Mouse (Mus musculus): ENCODE results near the gene Ggt1.
"Not testable (repeated sequence)": the region's sequence is repeated elsewhere in the genome, so short reads cannot be mapped to it uniquely, and the experiment has no call there.

Gene Ggt1

DNA sequence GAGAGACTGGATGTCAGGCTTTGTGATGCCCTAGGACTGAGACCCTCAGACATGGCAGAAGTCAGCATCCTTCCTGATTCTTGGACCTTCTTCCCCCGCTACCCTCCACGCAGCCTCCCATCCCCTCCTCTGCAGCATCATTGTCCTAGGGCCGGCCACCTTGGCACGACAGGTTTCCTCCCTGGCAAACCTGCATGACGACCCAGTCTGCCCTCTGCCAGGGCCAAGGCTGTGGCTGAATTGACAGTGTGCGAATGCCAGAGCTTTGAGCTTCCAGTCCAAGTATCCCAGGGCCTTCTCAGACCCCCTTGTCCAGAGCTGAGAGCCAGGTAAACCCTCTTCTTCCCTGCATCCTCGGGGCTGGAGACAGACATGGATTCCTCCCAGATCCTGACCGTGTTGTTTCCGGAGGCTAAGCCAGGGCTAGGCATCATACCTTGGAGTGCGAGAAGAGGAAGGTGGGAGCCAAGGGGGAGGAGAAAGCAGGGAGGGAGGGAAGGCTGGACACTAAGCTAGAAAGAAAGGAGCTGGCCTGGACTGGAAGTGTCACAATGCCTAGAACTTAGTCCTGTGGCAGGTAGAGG is at the start of gene Ggt1:
Gene Ggt1, plus strand, starts transcription at position 534 of the 584 bp plus-strand sequence.
- DNase-seq (ENCODE audit: low spot score): no peak

DNA sequence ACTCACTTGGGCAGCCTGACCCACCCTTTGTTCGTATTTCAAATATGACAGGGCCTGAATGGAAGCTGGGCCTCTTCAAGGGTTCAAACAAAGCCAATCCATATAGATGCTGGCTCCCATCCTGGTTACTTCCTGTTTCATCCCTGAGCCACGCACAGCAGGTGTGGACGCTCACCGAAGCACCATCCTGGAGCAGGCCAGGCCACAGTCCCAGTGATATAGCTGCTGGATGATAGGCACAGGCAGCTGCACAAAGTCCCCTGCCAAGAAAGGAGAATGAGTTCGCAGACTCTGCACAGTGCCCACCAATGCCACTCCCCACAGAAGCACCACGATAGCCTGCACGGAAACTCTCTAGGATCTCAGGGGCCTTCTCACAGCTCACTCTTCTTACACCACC is 49.5 kb upstream of the Ggt1 start:
- no peak for DNase-seq (ENCODE audit: low spot score)

- no peak for DNase-seq (ENCODE audit: low spot score)
Measured at GRCm38 (mm10) chr10:75512796-75513195, 48.6 kb upstream of the Ggt1 start.

GRCm38 (mm10) chr10:75513306-75514067 is 47.9 kb upstream of the Ggt1 start:
- DNase-seq (ENCODE audit: low spot score): no peak

GRCm38 (mm10) chr10:75514361-75514760 is 47.0 kb upstream of the Ggt1 start:
- no peak for DNase-seq (ENCODE audit: low spot score)

DNA sequence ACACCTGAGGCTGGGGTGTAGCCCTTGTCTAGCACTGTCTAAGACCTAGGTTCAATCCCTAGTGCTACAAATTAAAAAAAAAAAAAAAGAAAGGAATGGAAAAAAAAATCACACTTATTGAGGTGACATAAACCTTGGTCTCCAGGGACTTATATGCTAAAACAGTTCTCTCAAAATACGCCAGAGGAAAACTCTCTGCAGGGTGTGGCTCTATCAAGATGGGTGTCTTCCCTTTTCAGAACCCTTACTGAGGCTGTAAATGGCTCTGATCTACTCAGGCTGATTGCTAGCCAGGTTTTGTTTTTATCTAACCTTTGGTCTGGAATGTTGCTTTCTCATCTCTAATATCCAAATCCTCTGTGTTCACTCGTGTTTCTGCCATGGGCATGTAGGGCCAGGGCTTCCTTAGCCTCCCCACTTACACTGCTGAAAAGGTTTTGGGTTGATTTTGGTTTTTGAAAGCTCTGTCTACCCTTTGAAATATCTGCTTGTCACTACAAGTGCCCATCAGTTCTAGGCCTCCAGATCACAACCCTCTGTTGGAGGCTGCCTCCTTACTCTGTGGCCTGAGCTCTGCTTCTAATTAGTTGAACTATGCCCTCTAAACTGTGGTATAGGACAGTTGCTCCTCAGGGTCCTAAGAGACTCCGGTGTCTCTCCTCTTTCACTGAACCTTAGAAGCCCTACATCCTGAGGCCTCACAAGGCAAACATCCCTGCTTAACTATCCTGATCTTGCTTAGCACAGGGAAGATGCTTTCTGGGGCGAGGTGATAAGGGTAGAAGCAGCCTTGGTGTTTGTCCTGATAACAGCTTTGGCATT is 46.0 kb upstream of the Ggt1 start:
- no peak for DNase-seq (ENCODE audit: low spot score)

GRCm38 (mm10) chr10:75516038-75516723 is 45.2 kb upstream of the Ggt1 start:
- DNase-seq (ENCODE audit: low spot score): no peak

- DNase-seq (ENCODE audit: low spot score): no peak
Measured at GRCm38 (mm10) chr10:75516724-75517072, 44.7 kb upstream of the Ggt1 start.

GRCm38 (mm10) chr10:75517073-75517757 is 44.2 kb upstream of the Ggt1 start, which contains the start of gene Snrpd3:
TSS of gene Snrpd3 (plus strand) at chr10:75517551.
- peak; percentile 82 for DNase-seq (ENCODE audit: low spot score)

DNA sequence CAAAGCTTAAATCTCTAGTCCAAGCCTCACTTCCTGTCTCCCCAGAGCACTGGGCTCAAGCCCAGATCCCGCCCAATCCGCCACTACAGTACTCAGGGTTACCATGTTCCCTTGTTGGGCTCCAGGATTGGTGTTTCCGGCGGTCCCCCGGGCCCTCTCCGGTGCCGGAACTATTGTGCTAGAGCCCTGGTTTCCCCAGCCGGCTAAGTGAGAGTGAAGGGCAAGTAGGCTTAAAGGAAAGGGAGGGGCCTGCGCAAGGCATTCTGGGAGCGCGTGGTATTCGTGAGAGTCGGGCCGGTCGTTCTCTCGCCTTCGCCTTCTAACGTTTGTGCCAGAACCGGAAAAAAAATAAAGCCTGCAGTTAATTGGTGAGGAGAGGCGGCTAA is 43.7 kb upstream of the Ggt1 start, which contains the start of gene Gucd1:
Gene Gucd1, minus strand, starts transcription at position 215 of the 386 bp plus-strand sequence.
- DNase-seq (ENCODE audit: low spot score): peak; percentile 95

DNA sequence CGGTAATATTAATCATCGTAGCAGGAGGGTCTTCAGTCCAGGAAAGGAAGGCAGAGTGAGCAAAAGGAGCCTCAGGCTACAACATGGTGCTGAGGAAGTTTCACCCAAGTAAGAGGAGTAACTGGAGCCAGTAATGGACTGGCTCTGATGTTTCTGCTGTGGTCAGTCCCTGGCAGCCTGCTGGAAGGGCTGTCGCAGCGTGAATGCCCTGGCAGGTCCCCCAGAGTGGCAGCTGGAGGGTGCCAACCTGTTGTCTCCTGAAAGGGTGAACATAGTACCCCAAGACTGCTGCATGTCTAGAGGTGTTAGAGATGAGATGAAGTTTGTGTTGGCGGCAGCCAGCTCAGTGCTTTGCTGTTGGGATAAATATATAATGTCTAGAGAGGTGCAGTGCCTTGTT is 40.8 kb upstream of the Ggt1 start:
- no peak for DNase-seq (ENCODE audit: low spot score)

DNA sequence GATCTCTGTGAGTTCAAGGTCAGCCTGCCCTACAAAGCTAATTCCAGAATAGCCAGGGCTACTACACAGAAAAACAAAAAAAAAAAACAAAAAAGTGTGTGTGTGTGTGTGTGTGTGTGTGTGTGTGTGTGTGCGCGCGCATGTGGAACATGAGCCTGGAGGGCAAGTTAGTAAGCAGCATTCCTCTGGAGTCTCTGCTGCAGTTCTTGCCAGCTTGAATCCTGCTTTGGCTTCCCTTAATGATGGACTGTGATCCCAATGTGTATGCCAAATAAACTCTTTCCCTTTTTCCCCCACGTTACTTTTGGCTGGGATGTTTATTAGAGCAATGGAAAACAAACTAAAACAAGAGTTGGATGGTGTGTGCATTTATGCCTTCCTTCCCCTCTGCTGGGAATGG is 39.8 kb upstream of the Ggt1 start:
- no peak for DNase-seq (ENCODE audit: low spot score)

- not testable (repeated sequence) for DNase-seq (ENCODE audit: low spot score)
Measured at GRCm38 (mm10) chr10:75525450-75525849, 36.0 kb upstream of the Ggt1 start.

DNA sequence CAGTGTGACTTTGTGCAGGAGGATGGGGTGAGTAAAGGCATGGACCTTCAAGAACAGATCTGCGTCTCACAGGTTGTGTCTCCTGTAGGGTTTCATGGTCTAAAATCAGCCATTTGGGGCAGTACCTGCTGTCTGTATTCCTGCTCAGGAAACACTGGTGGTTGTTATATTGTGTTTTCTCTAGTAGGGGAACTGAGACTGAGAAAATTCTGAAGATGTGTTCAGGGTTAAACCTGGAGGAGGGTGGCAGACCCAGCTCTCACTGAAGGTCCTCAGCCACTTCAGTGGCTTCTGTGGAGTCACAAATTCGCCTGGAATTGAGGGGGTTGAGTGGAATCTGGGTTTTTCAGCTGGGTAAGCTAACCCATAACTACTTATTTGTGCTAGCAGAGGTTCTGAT is 31.1 kb upstream of the Ggt1 start:
- no peak for DNase-seq (ENCODE audit: low spot score)

DNA sequence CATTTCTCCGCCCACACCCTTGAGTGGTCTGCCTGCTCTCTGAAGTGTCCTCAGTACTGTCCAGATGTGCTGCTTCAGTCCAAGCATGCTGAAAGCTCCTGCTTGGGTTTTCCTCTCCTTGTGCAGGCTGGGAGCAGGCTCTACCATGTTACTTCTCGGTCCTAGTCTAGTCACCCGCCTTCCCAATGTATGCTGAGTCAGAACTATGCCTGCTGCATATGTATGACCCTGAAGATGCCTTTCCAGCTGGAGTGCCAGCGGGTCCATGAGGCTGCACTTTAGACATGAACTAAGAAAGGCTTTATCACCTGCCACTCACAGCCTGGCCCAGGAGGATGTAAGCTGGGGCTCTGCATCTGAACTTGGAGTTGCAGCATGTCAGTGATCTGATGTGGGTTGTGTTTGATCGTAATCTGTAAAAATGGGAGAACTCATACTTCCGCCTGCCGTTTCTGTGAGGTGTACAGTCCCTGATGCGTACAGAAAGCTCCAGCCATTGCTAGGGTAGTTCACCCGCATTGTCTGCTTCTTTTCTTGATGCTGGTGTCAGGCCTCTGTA is 29.8 kb upstream of the Ggt1 start:
- no peak for DNase-seq (ENCODE audit: low spot score)

- DNase-seq (ENCODE audit: low spot score): no peak
Measured at GRCm38 (mm10) chr10:75534216-75534615, 27.2 kb upstream of the Ggt1 start.

DNA sequence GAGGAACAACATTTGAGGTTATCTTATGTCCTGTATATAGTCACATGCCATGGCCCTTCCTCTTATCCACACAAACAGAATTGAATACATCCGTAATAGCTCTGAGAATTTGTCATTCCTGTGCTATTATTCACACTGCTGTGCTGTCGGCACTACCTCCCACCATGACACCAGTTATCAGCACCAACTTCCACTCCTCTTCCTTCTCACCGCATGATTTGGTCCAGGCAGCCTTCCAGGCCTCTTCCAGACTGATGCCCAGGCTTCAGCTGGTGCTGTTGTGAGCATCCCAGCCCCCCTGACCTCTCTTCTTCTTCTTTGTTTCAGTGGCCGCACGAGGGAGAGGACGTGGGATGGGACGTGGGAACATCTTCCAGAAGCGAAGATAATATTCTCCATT is 26.5 kb upstream of the Ggt1 start:
- no peak for DNase-seq (ENCODE audit: low spot score)

DNA sequence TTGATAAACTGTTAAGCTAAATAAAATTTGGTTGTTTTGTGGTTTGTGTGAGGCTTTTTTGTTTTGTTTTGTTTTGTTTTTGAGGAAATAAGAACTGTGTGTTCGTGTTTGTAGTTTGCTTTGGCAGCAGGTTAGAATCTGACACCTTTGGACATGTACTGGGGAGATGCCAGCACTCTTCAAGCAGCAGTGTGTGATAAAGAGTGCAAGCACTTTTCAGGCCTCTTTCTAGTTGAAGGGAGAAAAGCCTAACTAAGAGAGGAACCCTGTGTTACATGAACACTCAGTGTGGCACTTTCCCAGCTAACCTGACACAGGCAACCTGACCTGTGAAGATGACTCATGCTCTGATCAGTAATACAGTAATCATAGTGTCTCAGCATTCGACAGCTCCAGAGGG is 26.0 kb upstream of the Ggt1 start:
- DNase-seq (ENCODE audit: low spot score): no peak

DNA sequence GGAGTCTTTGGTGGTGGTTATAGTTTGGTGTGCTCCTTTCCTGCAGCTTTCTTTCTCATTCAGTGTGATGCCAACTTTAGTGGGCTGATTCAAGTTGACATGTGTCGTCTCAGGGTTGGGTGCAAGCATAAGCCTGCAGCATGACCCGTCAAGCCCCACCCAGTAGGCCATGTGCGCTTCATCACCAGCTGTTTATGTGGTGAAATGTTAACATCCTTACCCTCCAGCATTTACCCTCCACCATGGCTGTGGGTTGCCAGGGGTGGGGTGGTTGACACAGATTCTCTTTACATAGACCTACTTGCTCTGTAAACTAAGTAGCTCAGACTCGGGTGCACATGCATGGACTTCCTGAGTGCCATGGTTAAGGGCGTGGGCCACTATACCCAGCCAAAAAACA is 25.3 kb upstream of the Ggt1 start:
- DNase-seq (ENCODE audit: low spot score): no peak

GRCm38 (mm10) chr10:75547901-75548300 is 13.5 kb upstream of the Ggt1 start:
- no peak for DNase-seq (ENCODE audit: low spot score)

DNA sequence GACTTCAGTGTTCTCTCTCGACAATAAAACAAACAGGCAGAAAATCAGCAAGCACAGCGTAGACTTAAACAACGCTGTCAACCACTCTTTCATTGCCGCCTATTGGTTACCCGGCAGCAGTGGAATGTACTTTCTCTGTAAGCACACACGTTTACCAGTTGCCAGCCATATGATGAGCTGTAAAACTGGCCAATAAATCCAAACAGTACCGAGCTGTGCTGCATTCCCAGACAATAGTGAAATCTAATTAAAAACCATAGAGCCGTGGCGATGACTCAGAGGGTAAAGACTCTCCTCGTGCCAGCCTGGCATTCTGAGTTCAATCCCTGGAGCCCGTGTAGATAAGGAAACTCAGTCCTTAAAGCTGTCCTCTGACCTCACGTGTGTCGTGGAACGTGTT is 12.9 kb upstream of the Ggt1 start:
- DNase-seq (ENCODE audit: low spot score): no peak
